Mouse (Mus musculus) layer of hippocampus, postnatal 25 days (tissue): ENCODE results near the gene Prpf3. TPM values are rescaled to one million over a fixed set of nuclear protein-coding genes. Genes with fewer than 3 reads are reported as not detected.
"Not testable (repeated sequence)": the region's sequence is repeated elsewhere in the genome, so short reads cannot be mapped to it uniquely, and the experiment has no call there.

Experiments
- DNase-seq, 2 experiments: peaks; one replicate each; pipeline ENCODE4 v3.0.0; 2022; ENCODE audit warnings: mixed read lengths in 2 of 2, low spot score in 1 of 2; ENCODE audit errors: extremely low spot score in 1 of 2
- total RNA-seq, 2 experiments: library from RNA; stranded (reverse); gene quantifications; 2 replicates each; pipeline ENCODE4 v1.2.3; 2021

Prpf3 gene
- total RNA-seq, 2 experiments from 2014 or later: 29.2 to 33.7 TPM

DNA sequence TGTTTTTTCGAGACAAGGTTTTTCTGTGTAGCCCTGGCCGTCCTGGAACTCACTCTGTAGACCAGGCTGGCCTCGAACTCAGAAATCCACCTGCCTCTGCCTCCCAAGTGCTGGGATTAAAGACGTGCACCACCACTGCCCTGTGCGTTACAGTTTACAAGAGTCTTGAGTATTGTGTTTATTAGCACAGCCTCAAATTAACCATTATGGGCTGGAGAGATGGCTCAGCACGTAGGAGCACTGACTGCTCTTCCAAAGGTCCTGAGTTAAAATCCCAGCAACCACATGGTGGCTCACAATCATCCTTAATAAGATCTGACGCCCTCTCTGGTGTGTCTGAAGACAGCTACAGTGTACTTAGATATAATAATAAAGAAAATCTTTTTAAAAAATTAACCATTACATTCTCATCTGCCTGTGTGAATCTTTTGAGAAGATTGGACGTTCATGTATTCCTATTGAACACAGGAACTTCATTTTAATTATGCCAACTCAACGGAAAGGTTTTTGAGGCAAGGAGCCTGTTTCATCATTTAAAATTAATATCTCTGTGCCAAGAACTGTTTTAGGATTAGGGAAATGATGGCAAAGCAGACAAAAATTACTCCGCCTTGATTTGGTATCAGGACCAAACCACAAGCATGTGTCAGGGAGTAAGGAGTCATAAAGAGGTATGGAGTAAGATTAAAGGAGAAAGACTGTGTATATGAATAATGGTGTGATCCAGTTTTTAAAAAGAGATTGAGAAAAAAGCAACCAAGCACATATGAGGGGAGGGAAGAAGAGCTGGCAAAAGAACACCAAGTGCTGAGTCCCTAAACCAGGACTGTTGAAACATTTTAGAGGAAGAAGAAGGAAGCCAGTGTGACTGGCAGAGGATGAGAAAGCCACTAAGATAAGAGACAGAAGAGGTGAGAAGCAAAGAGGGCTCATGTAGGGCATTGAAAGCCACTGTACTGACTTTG, 35.4 kb downstream of the Prpf3 start:
- DNase-seq: no peak

DNA sequence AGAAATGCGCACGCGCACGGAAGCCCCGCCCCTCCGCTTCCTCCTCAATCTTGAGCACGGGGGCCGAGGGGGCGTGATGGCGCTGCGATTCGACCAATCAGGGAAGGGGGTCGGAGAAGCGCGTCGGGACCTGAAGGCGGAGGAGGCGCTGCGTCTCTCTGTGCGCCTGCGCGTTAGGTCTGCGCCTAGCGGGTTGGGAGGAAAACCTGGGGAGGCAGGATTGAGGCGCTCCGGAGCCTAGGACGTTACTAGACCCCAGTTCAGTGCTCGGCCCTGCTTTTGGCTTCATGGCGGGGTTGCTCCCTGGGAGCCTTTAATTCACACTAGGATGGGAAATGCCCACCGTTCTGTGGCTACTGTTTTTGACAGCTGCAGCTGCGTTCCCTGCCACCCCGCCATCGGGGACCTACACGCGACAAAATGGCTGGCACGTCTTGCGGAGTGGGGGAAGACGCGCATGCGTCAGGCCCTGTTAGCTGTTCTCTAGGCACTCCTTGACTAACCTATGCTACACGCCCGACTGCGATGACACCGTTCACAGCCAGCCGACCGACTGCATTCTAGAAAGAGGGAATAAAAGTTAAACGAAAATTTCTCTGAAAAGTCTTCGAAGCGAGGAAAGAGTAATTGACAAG, 36.2 kb downstream of the Prpf3 start:
- peak; percentile 94 to 98 for DNase-seq

DNA sequence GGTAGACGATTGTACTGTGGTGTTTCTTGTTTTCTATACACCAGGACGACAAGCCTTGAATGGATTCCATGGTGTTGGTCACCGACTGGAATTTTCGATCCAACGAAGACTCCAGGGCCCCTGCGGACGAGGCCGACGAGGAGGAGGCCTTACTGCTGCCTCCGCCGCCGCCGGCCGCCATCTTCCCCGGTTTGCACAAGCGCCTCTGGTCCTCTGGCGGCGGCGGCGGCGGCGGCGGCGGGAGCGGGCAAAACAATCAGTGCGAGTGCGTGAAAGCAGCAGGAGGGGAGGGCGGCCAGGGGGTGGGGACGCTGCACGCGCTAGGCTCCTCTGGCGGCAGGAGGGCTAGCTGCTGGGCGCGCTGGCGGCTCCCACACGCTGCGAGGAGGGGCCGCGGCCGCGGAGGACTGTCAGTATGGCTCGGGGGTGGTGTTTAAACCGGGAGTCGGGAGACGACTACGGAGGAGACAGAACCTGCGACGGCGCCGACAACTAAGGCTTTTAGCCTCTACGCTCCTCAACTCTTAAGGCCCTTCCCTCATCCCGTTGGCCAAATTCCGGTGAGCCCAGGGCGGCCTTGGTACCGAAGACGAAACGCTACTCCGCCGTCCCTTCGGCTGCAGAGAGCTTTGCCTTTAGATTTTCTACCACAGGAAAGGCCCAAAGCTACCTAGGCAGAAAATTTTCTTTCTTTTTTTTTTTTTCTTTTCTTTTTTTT, 37.0 kb downstream of the Prpf3 start, which contains the start of gene Rprd2:
Gene Rprd2, minus strand, starts transcription at position 293 of the 718 bp plus-strand sequence.
- peak; percentile 71 to 73 for DNase-seq

GRCm38 (mm10) chr3:95818026-95818511, 37.6 kb downstream of the Prpf3 start:
- peak in 1 of 2 experiments; percentile 35 for DNase-seq

DNA sequence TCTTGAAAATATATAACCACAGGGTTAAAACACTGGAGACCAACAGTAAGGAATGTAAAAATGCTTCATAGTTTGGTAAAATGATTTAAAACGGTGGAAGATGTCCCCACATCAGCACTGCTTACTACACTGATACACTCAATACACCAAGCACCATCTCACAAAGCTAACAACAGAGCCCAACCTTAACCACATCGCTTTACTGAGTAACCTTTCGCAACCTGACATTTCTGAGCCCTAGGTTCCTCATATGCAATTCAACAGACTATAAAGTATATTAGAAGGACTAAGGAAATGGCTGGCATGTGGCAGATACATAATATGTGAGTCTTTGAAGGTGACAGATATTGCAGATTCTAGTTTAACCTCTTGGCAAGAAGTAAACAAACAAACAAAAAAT, 39.0 kb downstream of the Prpf3 start:
- no peak for DNase-seq

DNA sequence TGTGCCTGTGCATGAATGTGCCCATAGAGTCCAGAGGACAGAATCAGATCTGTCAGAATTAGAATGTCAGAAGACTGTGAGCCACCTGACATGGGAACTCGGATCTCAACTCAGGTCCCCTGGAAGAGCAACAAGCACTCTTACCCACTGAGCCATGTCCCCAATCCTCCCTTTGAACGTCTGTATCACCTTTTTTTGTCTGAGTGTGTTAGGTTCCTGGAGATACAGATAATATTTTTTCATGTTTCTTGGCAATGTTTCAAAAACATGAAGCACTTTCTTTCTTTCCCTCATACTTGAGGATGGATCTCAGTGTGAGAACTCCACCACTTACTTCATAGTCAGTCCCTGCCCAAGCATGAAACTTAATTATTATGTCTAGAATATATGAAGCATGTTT, 47.3 kb downstream of the Prpf3 start:
- no peak for DNase-seq

DNA sequence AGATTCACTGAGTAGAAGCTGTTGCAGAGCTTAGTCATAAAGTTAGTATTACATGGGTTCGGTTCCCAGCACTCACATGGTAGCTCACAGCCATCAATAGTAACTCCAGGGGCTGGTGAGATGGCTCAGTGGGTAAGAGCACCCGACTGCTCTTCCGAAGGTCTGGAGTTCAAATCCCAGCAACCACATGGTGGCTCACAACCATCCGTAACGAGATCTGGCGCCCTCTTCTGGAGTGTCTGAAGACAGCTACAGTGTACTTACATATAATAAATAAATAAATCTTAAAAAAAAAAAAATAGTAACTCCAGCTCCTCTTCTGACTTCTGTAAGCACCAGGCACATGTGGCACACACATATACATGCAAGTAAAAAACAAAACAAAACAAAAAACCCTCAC, 48.1 kb downstream of the Prpf3 start:
- DNase-seq: not testable (repeated sequence)

DNA sequence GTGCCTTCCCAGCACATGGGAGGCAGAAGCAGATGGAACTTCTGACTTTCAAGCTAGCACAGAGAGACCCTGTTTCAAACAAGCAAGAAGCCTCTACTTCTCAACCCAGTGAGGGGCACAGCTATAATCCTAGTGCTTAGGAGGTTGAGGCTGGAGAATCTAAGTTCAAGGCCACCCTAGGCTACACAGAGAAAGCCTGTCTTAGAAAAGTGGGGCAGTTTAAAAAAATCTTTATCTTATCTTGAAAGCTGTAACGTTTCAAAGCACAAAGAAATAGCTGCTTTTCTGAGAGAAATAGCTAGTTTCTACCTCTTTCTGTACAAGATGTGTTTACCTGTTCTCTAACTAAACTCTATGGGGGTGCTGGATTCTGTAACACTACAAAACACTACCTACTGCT, 49.0 kb downstream of the Prpf3 start:
- no peak for DNase-seq

- no peak for DNase-seq
Measured at GRCm38 (mm10) chr3:95803851-95804250, 51.8 kb downstream of the Prpf3 start.

GRCm38 (mm10) chr3:95798756-95799155, 56.9 kb downstream of the Prpf3 start:
- no peak for DNase-seq

- no peak for DNase-seq
Measured at GRCm38 (mm10) chr3:95794299-95794698, 61.4 kb downstream of the Prpf3 start.

DNA sequence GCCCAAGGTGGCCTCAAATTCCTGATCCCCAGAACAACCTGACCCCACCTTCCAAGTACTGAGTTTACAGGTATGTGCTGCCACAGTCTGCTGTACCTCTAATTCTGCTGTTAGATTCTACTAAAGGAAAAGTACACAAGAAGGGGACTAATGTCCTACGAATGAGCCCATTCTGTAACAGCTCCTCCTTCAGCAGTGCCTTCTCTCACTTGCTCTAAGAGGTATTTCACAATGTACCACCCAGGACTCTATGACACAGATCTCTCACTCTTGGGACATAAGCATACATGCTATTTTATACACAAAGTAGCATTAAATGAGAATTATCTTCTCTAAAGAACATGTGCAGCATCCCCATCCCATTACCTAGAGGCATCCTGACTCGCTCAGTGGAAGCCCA, 62.0 kb downstream of the Prpf3 start:
- DNase-seq: no peak

- DNase-seq: no peak
Measured at GRCm38 (mm10) chr3:95785501-95785900, 70.2 kb downstream of the Prpf3 start.

Other genes with a start within 250 kb of the Prpf3 start
- gene Ensa, start 230.9 kb downstream of the Prpf3 start, total RNA-seq: 100 to 1,000 TPM; 298 to 321 TPM
- gene Mcl1, start 197.1 kb downstream of the Prpf3 start, total RNA-seq: 10 to 100 TPM; 54.6 to 61.6 TPM
- 1 to 10 TPM; 3.7 to 4.0 TPM for gene Adamtsl4, start 168.0 kb downstream of the Prpf3 start, total RNA-seq
- gene Ecm1, start 116.3 kb downstream of the Prpf3 start, total RNA-seq: 1 to 10 TPM; 7.8 to 10.0 TPM
- 10 to 100 TPM; 37.8 to 44.3 TPM for gene Tars2, start 95.7 kb downstream of the Prpf3 start, total RNA-seq
- gene Rprd2, start 37.0 kb downstream of the Prpf3 start, total RNA-seq: 10 to 100 TPM; 62.3 to 69.6 TPM
- 100 to 1,000 TPM; 151 to 172 TPM for gene Mrps21, start 15.6 kb upstream of the Prpf3 start, total RNA-seq
- 10 to 100 TPM in 1 of 2 experiments, 1 to 10 TPM in 1; 9.4 to 11.5 TPM for gene Ciart, start 26.4 kb upstream of the Prpf3 start, total RNA-seq
- 1 to 10 TPM; 4.2 to 6.5 TPM for gene BC028528, start 36.1 kb upstream of the Prpf3 start, total RNA-seq
- 10 to 100 TPM; 71.6 to 76.2 TPM for gene Aph1a, start 38.1 kb upstream of the Prpf3 start, total RNA-seq
- 10 to 100 TPM; 12.7 to 13.4 TPM for gene Car14, start 48.8 kb upstream of the Prpf3 start, total RNA-seq
- 10 to 100 TPM; 73.8 to 73.9 TPM for gene Anp32e, start 73.4 kb upstream of the Prpf3 start, total RNA-seq
- 10 to 100 TPM; 37.0 to 41.3 TPM for gene Plekho1, start 140.1 kb upstream of the Prpf3 start, total RNA-seq
- 10 to 100 TPM; 42.2 to 45.0 TPM for gene Vps45, start 202.6 kb upstream of the Prpf3 start, total RNA-seq
- 10 to 100 TPM; 31.9 to 33.6 TPM for gene Otud7b, start 248.6 kb upstream of the Prpf3 start, total RNA-seq